Mouse (Mus musculus): Measurements from ENCODE around the gene Ctsa. TPM values are rescaled to one million over a fixed set of nuclear protein-coding genes. Genes with fewer than 3 reads are reported as not detected.
"Not testable (repeated sequence)": the region's sequence is repeated elsewhere in the genome, so short reads cannot be mapped to it uniquely, and the experiment has no call there.

The Ctsa gene
- total and polyA plus RNA-seq, 2 experiments, result 112 to 279 TPM

- Histone ChIP-seq H3K36me3 (ENCODE audit: control insufficient read depth, insufficient read depth, low read length) (peaks cover 12% of the 10 kb centered on the region), H3K27ac (replicated peaks; ENCODE audit: insufficient read depth, low read depth, low read length) (no peak overlapping the region), H3K9ac (ENCODE audit: low read depth, low read length) (peak overlapping the region; percentile 6; the same call in 1 of the 2 replicates), H3K4me1 (ENCODE audit: control insufficient read depth, insufficient read depth, low read length) (peaks cover 7% of the 10 kb centered on the region; the same call in 1 of the 2 replicates), H3K27me3 (ENCODE audit: control insufficient read depth, insufficient read depth, low read length) (no peaks in the 10 kb centered on the region), H3K4me3 (ENCODE audit: insufficient read depth, low read depth, low read length) (no peak overlapping the region), H3K79me2 (ENCODE audit: control insufficient read depth, insufficient read depth, low read length) (no peaks in the 10 kb centered on the region; the same call in 1 of the 2 replicates)
- no peak for TF ChIP-seq CTCF (IDR thresholded peaks at IDR 0.05; ENCODE audit: low read depth, low read length)
- no peak for TF ChIP-seq POLR2A (IDR thresholded peaks at IDR 0.05; ENCODE audit: extremely low read depth, insufficient read depth, low read length)
- WGBS, result 97% methylated on average over 4 of the region's 4 CpGs
- DNase-seq (ENCODE audit: extremely low read depth, low read depth, low spot score), result no peak
Measured at GRCm38 (mm10) chr2:164835164-164835563, 2.5 kb downstream of the Ctsa start.

GRCm38 (mm10) chr2:164845782-164846181 lies 13.1 kb downstream of the Ctsa start:
- WGBS, result 65% methylated on average over 3 of the region's 3 CpGs
- TF ChIP-seq POLR2A (IDR thresholded peaks at IDR 0.05; ENCODE audit: extremely low read depth, insufficient read depth, low read length) (no peak), CTCF (IDR thresholded peaks at IDR 0.05; ENCODE audit: low read depth, low read length) (peak; percentile 44; the same call in 1 of the 2 replicates)
- Histone ChIP-seq H3K9ac (ENCODE audit: low read depth, low read length) (no peak overlapping the region), H3K27me3 (ENCODE audit: control insufficient read depth, insufficient read depth, low read length) (no peaks in the 10 kb centered on the region), H3K4me3 (ENCODE audit: insufficient read depth, low read depth, low read length) (no peak overlapping the region), H3K27ac (replicated peaks; ENCODE audit: insufficient read depth, low read depth, low read length) (no peak overlapping the region), H3K4me1 (ENCODE audit: control insufficient read depth, insufficient read depth, low read length) (no peaks in the 10 kb centered on the region), H3K36me3 (ENCODE audit: control insufficient read depth, insufficient read depth, low read length) (no peaks in the 10 kb centered on the region), H3K79me2 (ENCODE audit: control insufficient read depth, insufficient read depth, low read length) (no peaks in the 10 kb centered on the region)
- no peak for DNase-seq (ENCODE audit: extremely low read depth, low read depth, low spot score)

- Histone ChIP-seq H3K36me3 (ENCODE audit: control insufficient read depth, insufficient read depth, low read length) (no peaks in the 10 kb centered on the region; the same call in 1 of the 2 replicates), H3K79me2 (ENCODE audit: control insufficient read depth, insufficient read depth, low read length) (no peaks in the 10 kb centered on the region), H3K27ac (replicated peaks; ENCODE audit: insufficient read depth, low read depth, low read length) (no peak overlapping the region), H3K27me3 (ENCODE audit: control insufficient read depth, insufficient read depth, low read length) (no peaks in the 10 kb centered on the region), H3K4me3 (ENCODE audit: insufficient read depth, low read depth, low read length) (no peak overlapping the region), H3K9ac (ENCODE audit: low read depth, low read length) (no peak overlapping the region), H3K4me1 (ENCODE audit: control insufficient read depth, insufficient read depth, low read length) (no peaks in the 10 kb centered on the region)
- no peak for DNase-seq (ENCODE audit: extremely low read depth, low read depth, low spot score)
- WGBS, result 90% methylated on average over 8 of the region's 8 CpGs
- TF ChIP-seq CTCF (IDR thresholded peaks at IDR 0.05; ENCODE audit: low read depth, low read length) (no peak), POLR2A (IDR thresholded peaks at IDR 0.05; ENCODE audit: extremely low read depth, insufficient read depth, low read length) (no peak)
Measured at GRCm38 (mm10) chr2:164850061-164850460, 17.4 kb downstream of the Ctsa start.

- 66% methylated on average over 5 of the region's 5 CpGs for WGBS
- not testable (repeated sequence) for H3K27ac ChIP-seq (replicated peaks; ENCODE audit: insufficient read depth, low read depth, low read length)
Measured at GRCm38 (mm10) chr2:164855572-164855971, 22.9 kb downstream of the Ctsa start.

GRCm38 (mm10) chr2:164856309-164857100 lies 23.8 kb downstream of the Ctsa start:
- Histone ChIP-seq H3K27ac (replicated peaks; ENCODE audit: insufficient read depth, low read depth, low read length) (peak overlapping the region; percentile 58), H3K27me3 (ENCODE audit: control insufficient read depth, insufficient read depth, low read length) (no peaks in the 10 kb centered on the region), H3K79me2 (ENCODE audit: control insufficient read depth, insufficient read depth, low read length) (no peaks in the 10 kb centered on the region), H3K36me3 (ENCODE audit: control insufficient read depth, insufficient read depth, low read length) (no peaks in the 10 kb centered on the region; the same call in 1 of the 2 replicates), H3K9ac (ENCODE audit: low read depth, low read length) (peak overlapping the region; percentile 76), H3K4me3 (ENCODE audit: insufficient read depth, low read depth, low read length) (peak overlapping the region; percentile 77), H3K4me1 (ENCODE audit: control insufficient read depth, insufficient read depth, low read length) (peaks cover 13% of the 10 kb centered on the region)
- TF ChIP-seq CTCF (IDR thresholded peaks at IDR 0.05; ENCODE audit: low read depth, low read length) (no peak; the same call in 1 of the 2 replicates), POLR2A (IDR thresholded peaks at IDR 0.05; ENCODE audit: extremely low read depth, insufficient read depth, low read length) (no peak)
- DNase-seq (ENCODE audit: extremely low read depth, low read depth, low spot score), result peak; percentile 84
- 2% methylated on average over 42 of the region's 42 CpGs for WGBS

More at GRCm38 (mm10) chr2:164855572-164855971, 22.9 kb downstream of the Ctsa start:
- H3K36me3 ChIP-seq (ENCODE audit: control insufficient read depth, insufficient read depth, low read length); H3K79me2 ChIP-seq (ENCODE audit: control insufficient read depth, insufficient read depth, low read length); H3K9ac ChIP-seq (ENCODE audit: low read depth, low read length); H3K4me3 ChIP-seq (ENCODE audit: insufficient read depth, low read depth, low read length); H3K27me3 ChIP-seq (ENCODE audit: control insufficient read depth, insufficient read depth, low read length): not testable (repeated sequence)
- H3K4me1 ChIP-seq (ENCODE audit: control insufficient read depth, insufficient read depth, low read length), result peaks cover 13% of the 10 kb centered on the region
- peak; percentile 81 for DNase-seq (ENCODE audit: extremely low read depth, low read depth, low spot score)

Measured in liver, adult 2 months (tissue).